Mouse (Mus musculus): Measurements from ENCODE around the gene Odf2l.

Gene Odf2l

DNA sequence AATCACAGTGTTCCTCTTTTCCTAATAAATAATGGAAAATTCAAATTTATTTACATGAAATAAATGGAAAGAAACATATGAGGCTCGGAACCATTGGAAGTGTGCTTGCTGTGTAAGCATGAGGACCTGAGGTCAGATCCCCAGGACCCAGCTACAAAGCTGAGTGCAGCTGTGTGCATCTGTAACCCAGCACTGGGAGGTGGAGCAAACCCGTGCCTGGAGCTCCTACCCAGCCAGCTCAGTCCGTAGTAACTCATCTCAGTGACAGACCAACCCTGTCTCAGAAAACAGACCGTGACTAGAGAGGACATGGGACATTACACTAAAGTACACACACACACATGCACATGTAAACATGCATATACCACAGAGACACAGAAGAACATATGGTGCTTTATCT is 21.8 kb downstream of the Odf2l start:
- DNase-seq (ENCODE audit: low spot score): no peak

DNA sequence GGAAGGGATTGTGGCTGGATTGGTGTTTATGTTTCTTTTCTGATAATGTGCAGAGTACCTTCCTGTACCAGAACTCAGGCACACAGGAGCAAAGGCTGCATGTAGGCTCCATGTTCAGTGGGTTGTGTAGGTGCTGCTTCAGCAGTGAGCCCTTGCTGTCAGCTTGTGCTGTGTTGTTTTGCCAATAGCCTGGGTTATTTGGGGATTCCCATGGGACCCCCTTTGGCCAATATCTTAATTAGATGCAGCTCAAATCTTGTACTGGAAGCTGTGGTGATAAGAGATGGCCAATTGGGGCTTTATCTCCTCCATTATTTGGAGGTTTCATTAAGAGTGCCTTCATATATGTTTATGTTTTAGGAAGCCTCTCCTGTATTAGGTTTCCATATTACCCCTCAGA is 24.5 kb downstream of the Odf2l start:
- DNase-seq (ENCODE audit: low spot score): no peak

DNA sequence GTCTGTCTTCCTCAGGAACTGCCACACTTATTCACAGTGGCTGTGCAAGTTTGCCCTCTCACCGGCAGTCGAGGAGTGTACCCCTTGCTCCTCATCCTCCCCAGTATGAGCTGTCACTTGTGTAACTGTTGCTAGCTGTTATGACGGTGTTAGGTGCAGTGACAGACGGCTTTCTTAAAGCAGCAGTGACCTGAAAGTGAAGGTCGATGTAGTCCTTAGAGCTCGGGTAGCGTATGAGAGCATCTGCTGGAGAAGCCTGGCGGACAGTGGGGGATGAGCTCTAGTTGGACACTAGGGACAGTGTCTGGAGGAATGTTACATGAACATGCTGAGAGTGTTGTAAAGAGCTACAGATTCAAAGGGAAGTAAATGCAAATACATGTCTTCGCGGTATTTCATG is 25.5 kb downstream of the Odf2l start:
- DNase-seq (ENCODE audit: low spot score): no peak

DNA sequence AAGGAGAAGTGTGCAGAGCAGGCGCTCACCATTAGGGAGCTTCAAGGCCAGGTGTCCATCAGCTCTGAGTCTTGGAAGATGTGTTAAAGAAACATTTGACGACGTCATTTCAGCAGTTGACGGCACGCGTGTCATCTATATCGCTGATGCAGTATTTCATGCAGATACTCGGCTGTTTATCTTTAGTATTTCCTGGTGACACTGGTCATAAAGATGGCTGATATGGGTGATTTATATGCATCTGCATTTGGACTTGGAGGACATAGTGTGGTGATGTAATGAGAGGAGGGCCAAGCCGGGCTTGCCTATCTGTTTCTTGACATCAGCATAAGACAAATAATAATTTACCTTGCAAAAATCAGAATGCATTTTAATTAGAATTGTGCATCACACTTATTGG is 28.5 kb downstream of the Odf2l start:
- no peak for DNase-seq (ENCODE audit: low spot score)

DNA sequence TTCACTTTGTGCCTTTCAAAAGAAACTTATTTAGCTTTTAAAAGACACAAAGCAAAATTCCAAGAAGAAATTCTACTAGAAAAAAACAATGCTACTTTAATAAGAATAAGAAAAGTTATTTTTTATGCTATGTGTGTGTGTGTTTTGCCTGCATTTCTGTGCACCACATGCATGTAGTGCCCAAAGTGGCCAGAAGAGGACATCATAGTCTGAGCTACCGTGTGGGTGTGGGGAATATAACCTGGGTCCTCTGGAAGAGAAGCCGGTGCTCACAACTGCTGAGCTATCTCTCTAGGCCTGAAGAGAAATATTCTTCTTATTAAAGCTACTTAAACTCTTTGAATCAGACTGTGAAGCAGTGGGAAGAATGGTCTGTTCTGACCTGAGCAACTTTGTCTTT is 29.1 kb downstream of the Odf2l start:
- no peak for DNase-seq (ENCODE audit: low spot score)

DNA sequence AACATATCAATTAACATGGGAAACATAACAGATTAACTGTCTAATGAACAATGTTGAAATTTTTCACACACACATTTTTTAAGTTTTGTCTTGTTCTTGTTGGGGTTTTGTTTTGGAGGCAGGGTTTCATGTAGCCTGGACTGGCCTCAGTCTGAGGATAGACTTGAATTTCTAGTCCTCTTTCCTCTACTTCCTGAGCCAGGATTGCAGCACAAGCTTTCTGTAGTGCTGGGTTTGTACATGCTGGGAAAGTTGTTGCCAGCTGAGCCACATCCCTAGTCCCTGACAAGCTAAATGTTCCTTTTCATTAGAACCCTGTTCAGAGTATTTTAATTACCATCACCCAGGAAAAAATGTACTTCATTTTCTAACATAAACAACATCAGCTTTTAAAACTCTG is 29.6 kb downstream of the Odf2l start:
- no peak for DNase-seq (ENCODE audit: low spot score)

DNA sequence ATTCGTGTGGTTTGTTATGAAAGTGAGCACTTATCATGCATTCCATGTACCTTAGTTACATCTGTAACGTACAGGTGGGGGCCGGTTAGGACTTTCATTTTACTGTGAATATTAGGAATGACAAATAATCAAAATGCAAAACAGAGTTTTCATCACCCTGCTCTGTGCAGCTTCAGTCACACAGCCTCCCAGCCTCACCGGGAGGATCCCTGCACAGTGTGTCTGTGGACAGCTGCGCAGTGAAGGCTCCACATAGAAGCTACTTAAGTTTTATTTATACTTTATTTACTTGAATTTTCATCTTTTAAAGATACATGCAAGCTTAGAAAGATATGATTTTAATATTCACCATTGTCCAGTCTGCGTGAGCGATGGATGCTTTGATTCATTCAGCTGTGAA is 32.7 kb downstream of the Odf2l start:
- no peak for DNase-seq (ENCODE audit: low spot score)

DNA sequence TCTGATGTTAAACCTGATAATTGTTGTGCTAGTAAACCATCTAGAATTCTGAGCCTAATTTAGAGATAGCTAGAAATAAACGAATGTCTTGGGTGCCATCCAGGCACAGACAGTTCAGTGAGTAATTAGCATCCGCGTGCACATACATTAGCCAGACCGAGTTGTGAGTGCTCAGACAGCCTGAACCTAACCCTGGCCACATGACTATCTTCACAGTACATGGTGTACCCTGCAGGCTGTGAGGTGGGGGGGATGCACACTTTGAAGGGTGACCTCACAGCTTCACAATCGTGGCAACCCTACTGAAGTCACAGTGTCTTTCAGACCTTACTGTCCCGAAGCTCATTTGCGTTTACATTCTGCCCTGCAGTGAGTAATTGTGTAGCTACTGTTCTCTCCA is 33.5 kb downstream of the Odf2l start:
- no peak for DNase-seq (ENCODE audit: low spot score)

DNA sequence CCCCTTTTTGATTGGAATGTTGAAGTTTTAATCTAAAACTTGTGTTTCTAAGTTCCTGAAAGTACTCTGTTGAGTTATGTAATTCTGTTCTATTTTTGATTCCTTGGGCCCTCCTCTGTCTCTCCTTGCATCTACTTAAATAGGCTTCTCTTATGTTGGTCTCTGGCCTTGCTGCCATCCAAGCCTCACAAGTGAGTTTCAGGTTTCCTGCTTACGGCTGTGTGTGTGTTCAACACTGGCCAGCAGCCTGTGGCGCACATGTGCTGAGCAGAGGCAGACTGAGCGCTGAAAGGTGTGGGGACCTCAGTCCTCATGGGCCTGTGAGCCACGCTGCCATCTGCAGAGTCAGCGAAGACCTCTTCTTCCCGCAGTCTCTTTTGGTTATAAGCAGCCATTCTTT is 38.5 kb downstream of the Odf2l start:
- no peak for DNase-seq (ENCODE audit: low spot score)

DNA sequence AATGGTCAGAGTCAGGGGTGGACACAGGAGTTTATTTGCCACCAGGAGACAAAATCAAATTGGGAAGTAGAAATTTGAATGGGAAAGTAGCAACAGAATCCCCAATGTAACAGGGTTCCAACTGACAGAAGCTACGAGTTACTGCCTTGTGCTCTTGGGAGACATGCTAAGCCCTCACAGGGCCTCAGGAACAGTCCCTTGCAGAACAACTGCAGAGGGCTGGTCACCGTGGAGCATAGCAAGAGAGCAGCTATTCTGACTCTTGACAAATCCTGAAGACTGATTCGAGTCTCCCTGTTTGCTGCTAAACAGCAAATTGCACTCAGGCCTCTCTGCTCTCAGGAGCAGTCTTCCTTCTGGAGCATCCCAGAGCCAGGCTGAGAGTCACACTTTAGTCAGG is 40.1 kb downstream of the Odf2l start:
- no peak for DNase-seq (ENCODE audit: low spot score)

DNA sequence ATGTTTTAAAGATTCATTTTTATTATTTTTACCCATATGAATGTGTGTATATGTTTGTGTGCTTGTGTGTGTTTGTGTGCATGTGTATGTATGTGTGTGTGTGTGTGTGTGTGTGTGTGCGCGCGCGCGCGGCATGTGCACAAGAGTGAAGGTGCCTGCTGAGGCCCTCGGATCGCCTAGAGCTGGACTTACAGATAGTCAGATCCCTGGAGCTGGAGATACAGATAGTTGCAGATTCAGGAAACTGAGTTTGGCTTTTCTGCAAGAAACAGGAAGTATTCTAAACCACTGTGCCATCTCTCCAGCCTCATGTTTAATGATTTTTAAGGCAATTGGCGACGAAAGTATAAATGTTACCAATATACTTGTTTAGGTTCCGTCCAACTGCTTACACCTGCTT is 48.4 kb downstream of the Odf2l start:
- DNase-seq (ENCODE audit: low spot score): no peak

DNA sequence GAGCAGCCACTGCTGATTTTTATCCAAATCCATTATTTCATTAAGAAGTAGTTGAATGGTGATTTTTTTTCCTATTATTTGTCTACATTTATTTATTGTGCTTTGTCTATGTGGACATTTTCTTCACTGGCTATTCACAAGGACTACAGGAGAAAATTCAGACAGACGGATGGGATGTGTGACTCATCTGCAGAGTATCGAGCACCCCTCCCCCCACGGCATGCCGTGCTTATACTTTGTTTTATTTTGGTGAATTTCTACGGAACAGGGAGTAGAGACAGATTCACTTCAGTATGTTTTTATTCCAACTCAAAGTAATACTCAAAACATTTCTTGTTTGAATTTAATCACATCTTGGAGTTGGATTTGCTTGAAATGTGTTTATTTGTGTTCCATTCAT is 49.4 kb downstream of the Odf2l start:
- DNase-seq (ENCODE audit: low spot score): no peak

DNA sequence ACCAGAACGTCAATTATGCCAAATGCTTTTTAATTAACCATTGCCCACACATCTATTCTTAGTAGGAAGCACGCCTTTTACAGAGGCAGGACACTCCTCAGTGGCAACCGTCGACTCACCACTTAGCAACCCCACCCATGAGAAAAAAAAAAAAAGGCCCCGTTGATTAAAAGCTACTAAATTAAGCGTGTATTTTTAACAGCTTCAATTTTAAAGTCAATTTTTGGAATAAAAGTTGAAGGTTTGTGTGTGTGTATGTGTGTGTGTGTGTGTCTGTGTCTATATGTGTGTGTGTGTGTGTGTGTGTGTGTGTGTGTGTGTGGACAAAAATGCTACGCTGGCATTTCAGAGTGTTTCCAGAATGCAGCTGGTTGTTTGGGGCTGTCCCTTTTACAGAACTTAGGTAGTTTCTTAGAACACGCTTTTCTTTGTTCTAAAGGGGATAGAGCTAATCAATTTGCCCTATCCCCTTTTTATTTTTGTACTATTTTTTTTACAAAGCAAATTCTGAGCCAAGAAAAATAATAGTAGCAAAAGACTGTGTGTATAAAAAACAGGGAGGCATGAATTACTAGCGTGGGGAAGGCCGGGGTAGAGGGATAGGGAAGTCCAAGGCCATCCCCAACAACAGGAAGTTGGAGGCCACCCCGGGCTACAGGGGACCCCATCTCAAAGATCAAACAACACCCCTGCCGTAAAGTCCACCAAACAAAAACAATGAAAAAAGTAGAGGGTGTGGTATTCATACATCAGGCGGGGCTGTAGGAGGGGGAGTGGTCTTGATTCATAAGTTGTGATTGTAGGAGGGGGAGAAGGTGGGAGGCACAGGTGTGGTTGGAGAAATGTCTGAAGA is 50.7 kb downstream of the Odf2l start:
- DNase-seq (ENCODE audit: low spot score): no peak

DNA sequence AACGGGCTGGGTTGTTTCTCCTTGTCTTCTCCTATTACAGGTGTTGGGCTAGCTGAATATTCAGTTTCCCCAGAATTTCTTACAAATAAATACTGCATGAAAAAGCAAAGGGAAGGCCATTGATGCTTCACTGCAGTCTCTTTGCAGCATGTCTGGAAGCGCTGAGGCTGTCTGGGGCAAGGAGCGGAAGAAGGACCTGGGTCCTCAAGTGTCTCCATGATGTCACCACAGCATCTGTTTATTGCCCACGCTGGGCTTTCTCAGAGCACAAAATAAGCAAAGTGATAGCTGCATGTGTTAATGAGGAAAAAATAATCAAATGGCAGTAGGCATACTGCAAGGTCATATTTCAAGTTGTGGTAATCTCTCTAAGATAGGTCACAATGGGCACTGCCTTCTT is 51.6 kb downstream of the Odf2l start:
- DNase-seq (ENCODE audit: low spot score): no peak

DNA sequence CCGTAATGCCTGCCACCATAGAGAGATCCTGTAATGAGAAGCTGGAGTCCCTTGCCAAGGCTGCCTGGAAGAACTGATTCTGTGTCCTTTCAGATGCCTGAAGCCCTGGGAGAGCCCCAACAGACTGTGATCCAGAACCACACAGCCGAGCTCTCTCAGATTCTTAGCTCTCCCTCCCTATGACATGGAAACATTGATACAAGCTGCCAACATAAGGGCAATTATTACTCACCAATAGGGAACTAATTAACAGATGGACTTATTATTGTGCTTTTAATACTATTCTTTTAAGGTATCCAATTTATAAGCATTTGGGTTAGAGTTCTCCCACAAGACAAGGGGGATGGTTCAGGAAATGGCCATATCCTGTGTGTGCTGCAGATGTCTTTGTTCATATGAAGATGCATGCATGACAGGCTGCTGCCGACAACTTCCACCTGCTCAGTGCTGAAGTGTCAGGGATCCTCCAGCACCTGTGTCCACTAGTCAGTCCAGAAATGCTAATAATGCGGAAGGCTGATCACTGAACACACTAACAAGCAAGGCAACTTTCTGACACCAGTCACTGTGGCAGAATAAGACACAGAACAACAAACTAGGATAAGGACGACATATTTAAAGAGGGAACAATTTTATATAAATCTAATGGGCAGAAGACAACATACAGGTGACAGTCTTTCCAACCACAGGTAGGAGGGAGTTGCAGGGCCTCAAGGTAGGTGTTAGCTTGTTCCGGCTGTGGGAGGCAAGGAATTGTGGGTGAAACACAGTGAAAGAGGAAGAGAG is 52.4 kb downstream of the Odf2l start:
- DNase-seq (ENCODE audit: low spot score): no peak

DNA sequence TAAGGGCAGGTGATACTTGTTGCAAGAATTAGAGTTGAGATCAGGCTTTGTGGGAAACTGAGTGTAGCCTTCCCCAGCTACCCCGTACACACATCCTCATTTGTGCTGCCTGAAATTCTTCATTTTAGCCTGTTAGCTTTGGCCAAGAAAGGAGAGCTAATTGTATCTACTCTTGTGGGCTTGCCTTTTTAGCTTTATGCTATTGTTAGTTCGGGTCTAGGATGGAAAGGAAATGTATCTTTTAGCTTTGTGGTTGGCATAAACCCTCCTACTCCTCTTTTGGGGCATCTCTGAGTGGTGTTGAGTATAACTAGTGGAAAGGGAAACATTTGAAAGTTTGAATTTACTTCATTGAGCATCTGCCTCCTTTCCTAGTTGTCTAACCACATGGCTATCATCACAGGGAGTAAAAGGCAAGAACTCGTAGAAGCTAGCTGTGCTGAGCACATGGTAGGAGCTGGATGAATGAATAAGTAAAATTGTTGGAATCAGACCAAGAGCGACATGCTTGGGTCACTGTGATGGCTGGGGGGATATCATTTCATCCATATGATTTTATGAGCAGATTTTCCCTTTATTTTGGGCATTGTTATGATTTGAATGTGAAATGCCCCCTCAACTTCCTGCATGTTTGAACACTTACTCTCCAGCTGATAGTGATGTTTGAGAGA is 53.1 kb downstream of the Odf2l start:
- DNase-seq (ENCODE audit: low spot score): no peak

DNA sequence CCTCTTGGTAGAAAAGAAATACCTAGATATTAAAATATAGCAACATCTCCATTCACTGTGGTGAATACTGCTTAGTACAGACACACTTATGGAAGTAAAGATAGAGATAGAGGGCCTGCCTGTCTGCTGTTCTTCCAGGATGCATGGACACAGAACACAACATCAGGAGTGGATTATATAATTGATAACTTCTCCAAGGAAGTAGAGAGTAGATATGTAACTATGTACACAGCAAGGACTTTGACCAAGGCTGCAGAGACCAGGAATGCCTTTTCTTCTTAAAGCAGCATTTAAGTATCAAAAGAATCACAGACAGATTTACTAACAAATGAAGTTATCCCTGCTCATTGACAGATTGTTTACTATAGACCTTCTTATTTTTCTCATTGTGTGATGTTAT is 66.3 kb downstream of the Odf2l start:
- DNase-seq (ENCODE audit: low spot score): no peak

DNA sequence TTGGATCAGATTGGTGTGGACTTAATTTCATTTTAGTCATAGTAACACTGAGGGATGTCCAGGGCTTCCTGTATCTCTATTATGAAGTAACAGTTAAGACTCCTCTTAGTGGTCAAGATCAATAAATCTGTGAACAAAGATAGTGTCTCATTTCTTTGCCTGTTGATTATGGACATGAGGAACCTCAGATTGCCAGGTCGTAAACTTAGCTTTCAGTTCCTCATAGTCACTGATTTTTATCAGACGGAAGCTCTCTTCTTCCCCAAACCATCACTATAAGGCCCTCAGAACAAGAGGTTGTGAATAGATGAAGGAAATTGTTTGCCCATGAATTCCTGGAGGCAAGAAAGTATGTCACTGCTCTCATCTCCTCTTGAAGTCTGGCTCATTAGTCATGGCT is 73.6 kb downstream of the Odf2l start:
- DNase-seq (ENCODE audit: low spot score): no peak

DNA sequence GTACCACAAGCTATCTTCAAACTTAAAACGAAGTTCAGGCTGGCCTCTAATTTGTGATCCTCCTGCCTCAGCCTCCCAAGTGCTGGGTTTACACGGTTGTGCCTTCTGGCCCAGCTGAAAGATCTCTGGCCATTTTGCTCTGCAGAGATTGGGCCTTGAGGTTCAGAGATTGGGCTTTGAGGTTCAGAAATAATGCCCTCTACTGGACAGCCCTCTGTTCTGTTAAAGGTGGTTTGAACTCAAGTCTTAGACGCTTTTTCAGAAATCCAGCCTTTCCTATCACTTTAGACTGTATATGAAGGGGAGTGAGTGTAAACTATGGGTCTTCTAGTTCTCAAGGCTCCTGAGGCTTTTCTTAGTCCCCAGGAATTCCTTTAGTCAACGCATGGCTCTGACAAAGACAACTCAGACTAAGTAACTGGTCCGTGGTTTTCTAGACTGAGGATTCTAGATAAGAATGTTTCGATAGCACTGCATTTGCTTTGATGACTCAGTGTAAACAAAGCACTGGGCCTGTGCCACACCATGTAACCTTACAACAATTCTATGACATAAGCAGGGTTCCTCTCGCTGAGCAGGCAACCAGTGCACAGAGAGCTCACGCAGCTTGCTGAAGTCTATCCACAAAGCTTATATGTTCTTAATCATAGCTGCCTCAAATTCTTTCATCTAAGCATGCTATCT is 77.0 kb downstream of the Odf2l start:
- peak; percentile 16 for DNase-seq (ENCODE audit: low spot score)

DNA sequence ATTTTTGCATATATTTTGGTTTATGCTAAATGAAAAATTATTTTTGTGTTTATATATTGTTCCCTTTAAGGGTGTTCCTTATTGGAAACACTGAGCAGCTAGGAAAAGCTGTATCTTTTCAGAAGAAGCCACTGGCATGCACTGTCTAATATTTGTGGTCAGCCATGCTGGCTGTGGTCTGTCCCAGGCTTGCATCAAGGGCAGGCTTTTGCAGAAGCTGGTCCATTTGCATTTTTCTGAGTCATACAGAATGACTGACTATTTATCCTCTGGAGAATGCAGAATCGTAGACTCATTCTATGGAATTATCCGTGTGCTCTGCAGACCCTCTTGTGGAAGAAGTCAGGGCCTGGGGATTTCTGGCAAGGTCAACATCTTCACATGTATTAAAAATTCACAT is 79.7 kb downstream of the Odf2l start:
- no peak for DNase-seq (ENCODE audit: low spot score)

All from yolk sac, embryonic 10.5 days (tissue).